Mouse (Mus musculus) effector memory CD4-positive, alpha-beta T cell, adult 7 months (primary cell): Measurements from ENCODE around the gene Tfpt. TPM values are rescaled to one million over a fixed set of nuclear protein-coding genes. Genes with fewer than 3 reads are reported as not detected.

Source experiments
- polyA plus RNA-seq: library from polyadenylated mRNA; unstranded; fragments of 100-300 nt; shearing (Covaris generic); gene quantifications from one replicate; pipeline ENCODE4 v1.2.1, GENCODE M21; 2017

Gene Tfpt
- polyA plus RNA-seq, result 20.6 TPM

GRCm38 (mm10) chr7:3629543-3630477, at the start of gene Tfpt, which contains the start of gene Prpf31:
Gene Tfpt, minus strand, starts transcription at chr7:3629929.
Gene Prpf31, plus strand, starts transcription at chr7:3629985.

GRCm38 (mm10) chr7:3677342-3677741, 47.6 kb upstream of the Tfpt start, which contains the start of gene Tmc4:
Gene Tmc4, minus strand, starts transcription at chr7:3677553.

GRCm38 (mm10) chr7:3665215-3666114, 35.7 kb upstream of the Tfpt start, which contains the start of gene Leng1:
Gene Leng1, minus strand, starts transcription at chr7:3665840.

GRCm38 (mm10) chr7:3644672-3645487, 15.2 kb upstream of the Tfpt start, which contains the start of gene Cnot3:
Gene Cnot3, plus strand, starts transcription at chr7:3645268.

GRCm38 (mm10) chr7:3617242-3617995, 12.3 kb downstream of the Tfpt start, which contains the start of gene Ndufa3:
Gene Ndufa3, plus strand, starts transcription at chr7:3617373.

GRCm38 (mm10) chr7:3616057-3616388, 13.7 kb downstream of the Tfpt start, which contains the start of gene Oscar:
Gene Oscar, minus strand, starts transcription at chr7:3616157.

Other genes with a start within 250 kb of the Tfpt start
- 0.52 TPM for gene Cacng8, start 239.2 kb downstream of the Tfpt start, polyA plus RNA-seq
- 0.72 TPM for gene Cacng6, start 205.7 kb downstream of the Tfpt start, polyA plus RNA-seq
- gene Tarm1, start 127.3 kb downstream of the Tfpt start, polyA plus RNA-seq, result 0.57 TPM
- gene Oscar, start 13.8 kb downstream of the Tfpt start, polyA plus RNA-seq, result 0.21 TPM
- gene Ndufa3, start 12.6 kb downstream of the Tfpt start, polyA plus RNA-seq, result 347 TPM
- gene Prpf31, start 56 bp upstream of the Tfpt start, polyA plus RNA-seq, result 52.6 TPM
- gene Cnot3, start 15.3 kb upstream of the Tfpt start, polyA plus RNA-seq, result 70.8 TPM
- gene Leng1, start 35.9 kb upstream of the Tfpt start, polyA plus RNA-seq, result 31.5 TPM
- gene Tmc4, start 47.6 kb upstream of the Tfpt start, polyA plus RNA-seq, result 3.4 TPM
- gene Tsen34, start 62.9 kb upstream of the Tfpt start, polyA plus RNA-seq, result 10.8 TPM
- 46.3 TPM for gene Mboat7, start 63.6 kb upstream of the Tfpt start, polyA plus RNA-seq
- 1,838 TPM for gene Rps9, start 74.1 kb upstream of the Tfpt start, polyA plus RNA-seq
- gene Pirb, start 90.5 kb upstream of the Tfpt start, polyA plus RNA-seq, result 0.62 TPM
- not detected for gene Gm15448, start 195.8 kb upstream of the Tfpt start, polyA plus RNA-seq
- not detected for gene Pira2, start 215.1 kb upstream of the Tfpt start, polyA plus RNA-seq